Mouse (Mus musculus) midbrain, embryonic 12.5 days (tissue): ENCODE measurements around the gene Dhx33. TPM values are rescaled to one million over a fixed set of nuclear protein-coding genes. Genes with fewer than 3 reads are reported as not detected.
A peak's percentile ranks its signal among the peaks of the same experiment; 100 is the strongest.

Experiments used
- ATAC-seq: fragments of 200-750 bp; cut with Nextera tagmentation; 2 replicates; pipeline ENCODE4 v1.8.0; 2017; ENCODE audit warnings: low read depth, moderate TSS enrichment, moderate library complexity; ENCODE audit not compliant: low FRiP score
- H3K27ac ChIP-seq: fragments of 300-500 bp; sonication (generic); replicated peaks from 2 replicates; pipeline ENCODE4 v1.5.1; 2016; ENCODE audit warnings: mild to moderate bottlenecking
- H3K27me3 ChIP-seq: fragments of 300-500 bp; sonication (generic); 2 replicates; pipeline ENCODE4 v1.6.1; 2016; ENCODE audit warnings: mild to moderate bottlenecking
- H3K36me3 ChIP-seq: fragments of 300-500 bp; sonication (generic); 2 replicates; pipeline ENCODE4 v1.6.1; 2016
- H3K4me1 ChIP-seq: fragments of 300-500 bp; sonication (generic); 2 replicates; pipeline ENCODE4 v1.6.1; 2016
- H3K4me2 ChIP-seq: fragments of 300-500 bp; sonication (generic); replicated peaks from 2 replicates; pipeline ENCODE4 v1.6.1; 2016; ENCODE audit warnings: mild to moderate bottlenecking, moderate library complexity
- H3K4me3 ChIP-seq: fragments of 300-500 bp; sonication (generic); 2 replicates; pipeline ENCODE4 v1.5.1; 2016; ENCODE audit warnings: mild to moderate bottlenecking
- H3K9ac ChIP-seq: fragments of 300-500 bp; sonication (generic); replicated peaks from 2 replicates; pipeline ENCODE4 v1.6.1; 2016; ENCODE audit warnings: mild to moderate bottlenecking, moderate library complexity
- H3K9me3 ChIP-seq: fragments of 300-500 bp; sonication (generic); 2 replicates; pipeline ENCODE4 v1.6.1; 2016; ENCODE audit warnings: mild to moderate bottlenecking
- WGBS: fragments of 180-500 bp; shearing (Covaris S2); methylation state at CpG from one replicate; pipeline ENCODE4 v1.1.7; 2016; 5-methylcytosine and 5-hydroxymethylcytosine counted together
- polyA plus RNA-seq: library from polyadenylated mRNA; unstranded; fragments of >200 nt; fragmentation: Nextera tagmentation; extraction: Ambion mirVana; gene quantifications from 2 replicates; pipeline ENCODE4 v1.2.1, GENCODE M21; 2016

Dhx33 gene
- polyA plus RNA-seq, 1 experiment from 2014 or later: 20.0 TPM

DNA sequence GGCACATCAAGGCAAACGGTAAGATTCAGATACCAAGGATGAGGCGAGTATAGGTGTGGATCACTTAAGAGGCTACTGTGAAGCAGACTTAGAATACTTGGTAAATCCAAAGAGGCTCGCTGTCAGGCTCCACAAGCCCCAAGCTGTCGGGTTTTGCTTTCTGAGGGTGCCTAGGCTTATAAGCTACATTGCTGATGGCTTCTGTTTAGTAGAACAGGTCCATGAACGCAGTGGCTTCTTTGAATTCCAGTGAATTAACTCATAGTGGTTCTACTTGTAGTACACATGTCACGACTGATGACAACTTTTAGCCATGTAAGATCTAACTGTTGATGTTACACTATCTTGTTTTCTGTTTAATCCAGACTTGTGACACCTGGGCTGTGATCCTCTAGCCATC is 26.9 kb downstream of the Dhx33 start:
- WGBS: 90% methylated on average over 6 of the region's 6 CpGs
- H3K9me3 ChIP-seq: no peaks in the 10 kb centered on the region
- H3K9ac ChIP-seq: no peak overlapping the region
- H3K4me2 ChIP-seq: no peak overlapping the region
- H3K4me3 ChIP-seq: no peak overlapping the region
- H3K36me3 ChIP-seq: peaks cover 77% of the 10 kb centered on the region
- H3K27ac ChIP-seq: no peak overlapping the region
- H3K27me3 ChIP-seq: no peaks in the 10 kb centered on the region
- no peak for ATAC-seq
- H3K4me1 ChIP-seq: peaks cover 8% of the 10 kb centered on the region

GRCm38 (mm10) chr11:70975193-70975592 is 29.0 kb downstream of the Dhx33 start:
- 78% methylated on average over 2 of the region's 2 CpGs for WGBS

DNA sequence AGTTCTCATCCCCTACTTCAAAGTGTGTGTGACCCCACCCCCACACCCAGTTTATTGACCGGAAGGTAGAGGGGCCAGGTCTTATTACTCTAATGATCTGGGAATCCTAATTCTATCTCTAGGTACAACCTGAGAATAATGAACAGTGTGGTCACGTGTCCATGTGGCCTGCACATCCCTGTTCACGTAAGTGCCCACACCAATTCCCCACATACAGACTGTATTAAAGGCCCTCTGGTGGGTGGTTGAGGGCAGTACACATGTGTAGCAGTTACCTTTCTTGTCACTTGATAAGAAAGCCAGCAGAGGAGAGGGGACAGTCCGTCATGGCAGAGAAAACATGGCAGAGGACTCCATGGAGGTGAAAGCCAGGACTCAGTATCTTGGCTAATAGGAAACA is 30.3 kb downstream of the Dhx33 start:
- no peak for ATAC-seq
- H3K9me3 ChIP-seq: no peaks in the 10 kb centered on the region
- no peak overlapping the region for H3K9ac ChIP-seq
- H3K4me1 ChIP-seq: peaks cover 7% of the 10 kb centered on the region
- no peak overlapping the region for H3K27ac ChIP-seq
- H3K36me3 ChIP-seq: peaks cover 57% of the 10 kb centered on the region
- no peak overlapping the region for H3K4me2 ChIP-seq
- H3K27me3 ChIP-seq: no peaks in the 10 kb centered on the region
- WGBS: 80% methylated on average over 4 of the region's 4 CpGs
- no peak overlapping the region for H3K4me3 ChIP-seq

More at GRCm38 (mm10) chr11:70975193-70975592, 29.0 kb downstream of the Dhx33 start:
- no peak overlapping the region for H3K9ac ChIP-seq
- H3K4me3 ChIP-seq: no peak overlapping the region
- H3K36me3 ChIP-seq: peaks cover 70% of the 10 kb centered on the region
- no peaks in the 10 kb centered on the region for H3K27me3 ChIP-seq
- no peak overlapping the region for H3K27ac ChIP-seq
- no peak for ATAC-seq
- no peaks in the 10 kb centered on the region for H3K9me3 ChIP-seq
- peaks cover 5% of the 10 kb centered on the region for H3K4me1 ChIP-seq
- H3K4me2 ChIP-seq: no peak overlapping the region

- Histone ChIP-seq H3K4me1 (peaks cover 15% of the 10 kb centered on the region), H3K36me3 (peaks cover 44% of the 10 kb centered on the region), H3K27me3 (no peaks in the 10 kb centered on the region), H3K4me2 (no peak overlapping the region), H3K4me3 (no peak overlapping the region), H3K9ac (no peak overlapping the region), H3K9me3 (no peaks in the 10 kb centered on the region), H3K27ac (no peak overlapping the region)
- 60% methylated on average over 1 of the region's 1 CpGs for WGBS
- no peak for ATAC-seq
Measured at GRCm38 (mm10) chr11:70972586-70972985, 31.7 kb downstream of the Dhx33 start.

DNA sequence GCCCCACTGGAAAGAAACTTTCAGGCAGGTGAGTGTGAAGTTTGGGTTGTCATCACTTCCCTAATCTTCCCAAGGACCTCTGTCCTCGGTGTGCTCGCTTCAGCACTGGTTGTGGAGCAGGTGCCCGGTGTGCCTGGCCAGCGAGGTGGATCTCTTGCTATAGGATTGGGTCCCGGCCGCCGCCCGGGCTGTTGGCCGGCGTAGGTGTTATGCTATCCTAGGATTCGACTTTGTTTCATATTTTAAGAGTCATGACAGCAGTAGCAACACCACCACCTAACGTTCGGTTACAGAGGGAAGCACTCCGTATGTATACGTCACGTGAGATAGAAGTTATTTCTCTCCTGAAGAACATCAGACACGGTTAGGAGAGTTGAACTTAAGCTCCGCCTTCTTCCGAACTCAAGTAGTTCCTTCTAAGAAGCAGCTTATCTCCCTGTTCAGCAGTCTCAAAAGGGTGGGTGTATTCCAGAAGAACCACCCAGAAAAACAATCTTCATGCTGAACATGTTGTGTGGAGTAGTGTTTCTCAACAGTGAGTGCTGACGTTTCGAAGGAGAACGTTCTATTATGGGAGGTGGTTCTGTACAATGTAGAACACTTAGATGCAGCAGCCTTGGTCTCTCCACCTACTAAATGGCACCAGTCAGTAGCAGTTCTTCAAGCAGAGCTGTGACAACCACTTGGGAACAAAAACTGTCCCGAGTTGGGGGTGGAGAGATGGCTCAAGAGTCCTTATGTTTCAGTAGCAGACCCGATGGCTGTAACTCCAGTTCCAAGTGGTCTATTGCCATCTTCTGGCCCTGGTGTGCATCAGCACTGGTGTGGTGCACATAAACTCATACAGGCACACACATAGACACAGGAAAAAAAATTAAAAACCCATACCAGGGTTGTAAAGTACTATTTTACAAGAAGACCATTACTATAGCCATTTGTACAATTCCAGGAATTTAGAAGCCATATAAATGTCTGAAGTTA is 33.4 kb downstream of the Dhx33 start:
- Histone ChIP-seq H3K9ac (peak overlapping the region; percentile 67), H3K4me1 (peaks cover 15% of the 10 kb centered on the region), H3K36me3 (peaks cover 35% of the 10 kb centered on the region), H3K27me3 (no peaks in the 10 kb centered on the region), H3K4me3 (peak overlapping the region; percentile 74), H3K4me2 (peak overlapping the region; percentile 80), H3K9me3 (no peaks in the 10 kb centered on the region), H3K27ac (peak overlapping the region; percentile 85)
- WGBS: 17% methylated on average over 24 of the region's 24 CpGs
- peak; percentile 39 for ATAC-seq

- peak within 1 kb of the TSS; percentile 85 for H3K27ac ChIP-seq
- ATAC-seq: peak; percentile 97
- peaks cover 35% of the 10 kb centered on the region for H3K36me3 ChIP-seq
- under 1% methylated on average over 43 of the region's 43 CpGs for WGBS
- H3K9me3 ChIP-seq: no peaks in the 10 kb centered on the region
- H3K27me3 ChIP-seq: no peaks in the 10 kb centered on the region
- H3K4me2 ChIP-seq: peak within 1 kb of the TSS; percentile 80
- peak within 1 kb of the TSS; percentile 74 for H3K4me3 ChIP-seq
- peak within 1 kb of the TSS; percentile 87 for H3K9ac ChIP-seq
- H3K4me1 ChIP-seq: peaks cover 15% of the 10 kb centered on the region
Measured at GRCm38 (mm10) chr11:70969821-70970559, 34.2 kb downstream of the Dhx33 start, which contains the start of the genes Nup88 and Rpain. Gene Nup88, minus strand, starts transcription at chr11:70969973. Gene Rpain, plus strand, starts transcription at chr11:70970213.

GRCm38 (mm10) chr11:70969271-70969794 is 34.9 kb downstream of the Dhx33 start:
- peak; percentile 13 for ATAC-seq
- Histone ChIP-seq H3K4me1 (peaks cover 15% of the 10 kb centered on the region), H3K9ac (peak overlapping the region; percentile 87), H3K36me3 (peaks cover 35% of the 10 kb centered on the region), H3K27ac (peak overlapping the region; percentile 85), H3K4me2 (peak overlapping the region; percentile 80), H3K27me3 (no peaks in the 10 kb centered on the region), H3K9me3 (no peaks in the 10 kb centered on the region), H3K4me3 (peak overlapping the region; percentile 74)
- WGBS: under 1% methylated on average over 25 of the region's 25 CpGs

DNA sequence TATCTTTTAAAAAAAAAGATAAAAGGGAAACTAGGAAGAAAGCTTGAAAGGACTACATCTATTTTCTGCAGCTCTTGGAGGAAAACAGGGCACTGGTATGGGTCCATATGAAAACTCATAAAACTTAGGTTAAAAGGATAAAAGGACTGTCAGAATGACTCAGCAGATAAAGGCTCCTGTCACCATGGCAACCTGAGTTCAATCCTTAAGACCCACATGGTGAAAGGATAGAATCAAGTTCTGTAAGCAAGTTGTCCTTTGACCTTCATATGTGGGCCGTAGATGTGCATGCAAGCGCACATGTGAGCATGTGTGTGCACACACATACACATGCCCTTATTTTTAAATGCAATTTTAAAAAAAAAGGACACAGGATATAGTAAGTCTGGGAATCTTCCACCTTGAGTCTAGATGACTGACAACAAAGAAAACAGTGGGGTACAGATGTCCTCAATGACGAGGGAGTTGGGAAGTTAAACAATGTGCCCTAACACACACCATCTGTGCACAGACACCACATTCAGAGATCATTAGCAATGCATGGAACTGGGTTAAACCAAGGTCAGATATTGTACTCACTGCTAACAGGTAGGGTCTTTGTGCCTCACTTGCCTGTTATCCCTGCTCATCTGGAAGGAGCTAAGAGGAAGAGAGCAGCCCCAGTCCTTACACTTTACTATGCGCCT is 39.9 kb downstream of the Dhx33 start:
- WGBS: 79% methylated on average over 4 of the region's 4 CpGs
- no peak overlapping the region for H3K27ac ChIP-seq
- H3K27me3 ChIP-seq: no peaks in the 10 kb centered on the region
- no peaks in the 10 kb centered on the region for H3K9me3 ChIP-seq
- no peak overlapping the region for H3K4me2 ChIP-seq
- H3K9ac ChIP-seq: no peak overlapping the region
- ATAC-seq: no peak
- H3K4me1 ChIP-seq: peaks cover 10% of the 10 kb centered on the region
- H3K4me3 ChIP-seq: no peak overlapping the region
- H3K36me3 ChIP-seq: peaks cover 68% of the 10 kb centered on the region

DNA sequence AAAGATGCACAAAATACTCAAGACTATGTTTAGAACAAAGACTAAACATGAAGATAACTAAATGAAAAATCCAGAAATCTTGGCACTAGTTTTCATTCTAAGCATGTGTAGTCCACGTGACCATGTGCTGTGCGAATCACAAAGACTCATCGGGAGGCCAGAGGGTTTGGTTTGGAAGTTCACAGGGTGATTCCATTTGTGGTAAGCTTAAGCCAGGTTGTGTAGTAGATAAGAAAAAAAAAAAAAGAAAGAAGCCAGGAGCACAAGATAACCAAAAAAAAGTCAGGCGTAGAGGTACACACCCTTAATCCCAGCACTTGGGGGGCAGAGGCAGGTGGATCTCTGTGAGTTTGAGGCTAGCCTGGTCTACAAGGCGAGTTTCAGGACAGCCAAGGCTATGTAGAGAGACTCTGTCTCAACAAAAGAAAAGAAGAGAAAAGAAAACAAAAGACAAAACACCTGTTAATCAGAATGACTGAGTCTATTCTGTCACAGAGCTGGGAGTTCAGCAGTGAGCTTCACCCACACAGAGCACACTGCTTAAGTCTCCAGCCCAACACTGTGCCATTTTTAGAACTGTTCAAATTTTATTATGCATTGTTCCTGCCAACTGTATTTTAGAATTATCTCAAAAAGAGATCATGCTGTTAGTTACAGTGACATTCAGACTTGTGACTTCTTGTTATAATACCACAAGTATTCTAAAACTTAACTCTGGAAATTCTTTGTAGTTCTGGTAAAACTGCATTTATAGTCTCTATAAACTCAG is 43.3 kb downstream of the Dhx33 start:
- no peak for ATAC-seq
- no peak overlapping the region for H3K4me3 ChIP-seq
- H3K36me3 ChIP-seq: peaks cover 91% of the 10 kb centered on the region
- no peaks in the 10 kb centered on the region for H3K9me3 ChIP-seq
- no peak overlapping the region for H3K4me2 ChIP-seq
- H3K9ac ChIP-seq: no peak overlapping the region
- 90% methylated on average over 5 of the region's 5 CpGs for WGBS
- H3K27ac ChIP-seq: no peak overlapping the region
- no peaks in the 10 kb centered on the region for H3K27me3 ChIP-seq
- no peaks in the 10 kb centered on the region for H3K4me1 ChIP-seq

DNA sequence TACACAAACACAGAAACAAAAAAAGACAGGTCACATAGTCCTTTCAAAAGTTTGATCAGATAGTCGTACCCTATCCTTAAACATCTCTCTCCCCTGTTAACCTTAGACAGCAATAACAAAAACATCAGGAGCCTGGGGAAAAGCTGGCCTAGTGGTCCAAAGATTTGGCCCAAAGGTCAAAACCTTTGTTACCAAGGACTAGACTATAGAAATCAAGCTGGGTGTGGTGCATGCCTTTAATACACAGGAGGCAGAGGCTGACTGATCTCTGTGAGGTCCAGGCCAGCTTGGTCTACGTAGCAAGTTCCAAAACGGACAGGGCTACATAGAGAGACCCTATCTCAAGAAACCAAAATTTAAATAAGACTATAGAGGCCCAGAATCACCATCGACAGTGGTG is 49.5 kb downstream of the Dhx33 start:
- Histone ChIP-seq H3K9me3 (no peaks in the 10 kb centered on the region), H3K27me3 (no peaks in the 10 kb centered on the region), H3K4me2 (no peak overlapping the region), H3K36me3 (peaks cover 91% of the 10 kb centered on the region), H3K4me3 (no peak overlapping the region), H3K27ac (no peak overlapping the region), H3K9ac (no peak overlapping the region), H3K4me1 (no peaks in the 10 kb centered on the region)
- 91% methylated on average over 4 of the region's 4 CpGs for WGBS
- ATAC-seq: no peak
